Mouse (Mus musculus) small intestine, adult 10 weeks (tissue): Measurements from ENCODE around the gene Rgs6. TPM values are rescaled to one million over a fixed set of nuclear protein-coding genes. Genes with fewer than 3 reads are reported as not detected.

Experiments used
- polyA plus RNA-seq: library from polyadenylated mRNA; stranded (reverse); fragments of 350-450 nt; fragmentation: Illumina TruSeq; extraction: RNeasy Lipid Tissue Mini Kit (QIAGEN cat#74804); gene quantifications from one replicate; pipeline ENCODE4 v1.2.3, GENCODE M21; 2014; ENCODE audit warnings: low replicate concordance

Gene Rgs6
- 1.9 TPM for polyA plus RNA-seq

GRCm38 (mm10) chr12:82588017-82588416 is at the start of gene Rgs6:
Rgs6 (plus strand) TSS chr12:82588292.

